Mouse (Mus musculus) inflammation-experienced regulatory T-cells, adult 6 months (primary cell): ENCODE results near the gene 1700034I23Rik. TPM values are rescaled to one million over a fixed set of nuclear protein-coding genes. Genes with fewer than 3 reads are reported as not detected.
"Not testable (repeated sequence)": the region's sequence is repeated elsewhere in the genome, so short reads cannot be mapped to it uniquely, and the experiment has no call there.

Experiments used
- ATAC-seq: one replicate; pipeline ENCODE4 v1.8.0; 2017
- polyA plus RNA-seq, 3 experiments: library from polyadenylated mRNA; unstranded; fragments of 100-300 nt; shearing (Covaris generic); gene quantifications; one replicate each; pipeline ENCODE4 v1.2.1; 2017

The 1700034I23Rik gene
- polyA plus RNA-seq, result 1 to 10 TPM in 1 of 3 experiments, under 1 TPM in 2; 0.47 to 1.2 (median 0.97) TPM

GRCm38 (mm10) chr3:40902443-40902842, at the start of gene 1700034I23Rik:
Gene 1700034I23Rik (minus strand): TSS chr3:40902543.
- not testable (repeated sequence) for ATAC-seq

- peak; percentile 19 for ATAC-seq
Observed at GRCm38 (mm10) chr3:40951365-40951764, 49.0 kb upstream of the 1700034I23Rik start.

GRCm38 (mm10) chr3:40950601-40951201, 48.4 kb upstream of the 1700034I23Rik start:
- ATAC-seq, result peak; percentile 20

GRCm38 (mm10) chr3:40949903-40950600, 47.7 kb upstream of the 1700034I23Rik start:
- peak; percentile 14 for ATAC-seq

- ATAC-seq, result peak; percentile 85
Observed at GRCm38 (mm10) chr3:40949170-40949902, 47.0 kb upstream of the 1700034I23Rik start, which contains the start of gene Larp1b. Gene Larp1b (plus strand): TSS chr3:40949828.

- ATAC-seq, result no peak
Observed at GRCm38 (mm10) chr3:40939019-40939418, 36.7 kb upstream of the 1700034I23Rik start.

GRCm38 (mm10) chr3:40938592-40938991, 36.2 kb upstream of the 1700034I23Rik start:
- no peak for ATAC-seq

- ATAC-seq, result no peak
Observed at GRCm38 (mm10) chr3:40938189-40938588, 35.8 kb upstream of the 1700034I23Rik start.

- peak; percentile 41 for ATAC-seq
Observed at GRCm38 (mm10) chr3:40894336-40894735, 8.0 kb downstream of the 1700034I23Rik start.

GRCm38 (mm10) chr3:40893816-40894258, 8.5 kb downstream of the 1700034I23Rik start:
- ATAC-seq, result peak; percentile 98

- peak; percentile 57 for ATAC-seq
Observed at GRCm38 (mm10) chr3:40853123-40853738, 49.1 kb downstream of the 1700034I23Rik start.

Other genes starting within 250 kb of the 1700034I23Rik start
- gene Slc25a31, start 193.7 kb downstream of the 1700034I23Rik start, polyA plus RNA-seq, result not detected
- gene Hspa4l, start 158.0 kb downstream of the 1700034I23Rik start, polyA plus RNA-seq, result 10 to 100 TPM; 21.5 to 44.4 (median 25.4) TPM
- gene Plk4, start 102.5 kb downstream of the 1700034I23Rik start, polyA plus RNA-seq, result 10 to 100 TPM in 1 of 3 experiments, 1 to 10 TPM in 2; 4.8 to 19.8 (median 6.1) TPM
- gene Mfsd8, start 55.7 kb downstream of the 1700034I23Rik start, polyA plus RNA-seq, result 10 to 100 TPM; 14.5 to 20.9 (median 15.2) TPM
- gene Abhd18, start 55.6 kb downstream of the 1700034I23Rik start, polyA plus RNA-seq, result 10 to 100 TPM; 14.7 to 18.8 (median 18.4) TPM
- 10 to 100 TPM; 20.7 to 22.9 (median 21.6) TPM for gene Larp1b, start 47.3 kb upstream of the 1700034I23Rik start, polyA plus RNA-seq
- 1 to 10 TPM; 2.8 to 4.8 (median 2.9) TPM for gene Pgrmc2, start 180.5 kb upstream of the 1700034I23Rik start, polyA plus RNA-seq